Mouse (Mus musculus): ENCODE measurements around the gene Kctd19. TPM values are rescaled to one million over a fixed set of nuclear protein-coding genes. Genes with fewer than 3 reads are reported as not detected.
A peak's percentile ranks its signal among the peaks of the same experiment; 100 is the strongest.

Kctd19 gene
- polyA plus RNA-seq, 1 experiment from 2014 or later: not detected

DNA sequence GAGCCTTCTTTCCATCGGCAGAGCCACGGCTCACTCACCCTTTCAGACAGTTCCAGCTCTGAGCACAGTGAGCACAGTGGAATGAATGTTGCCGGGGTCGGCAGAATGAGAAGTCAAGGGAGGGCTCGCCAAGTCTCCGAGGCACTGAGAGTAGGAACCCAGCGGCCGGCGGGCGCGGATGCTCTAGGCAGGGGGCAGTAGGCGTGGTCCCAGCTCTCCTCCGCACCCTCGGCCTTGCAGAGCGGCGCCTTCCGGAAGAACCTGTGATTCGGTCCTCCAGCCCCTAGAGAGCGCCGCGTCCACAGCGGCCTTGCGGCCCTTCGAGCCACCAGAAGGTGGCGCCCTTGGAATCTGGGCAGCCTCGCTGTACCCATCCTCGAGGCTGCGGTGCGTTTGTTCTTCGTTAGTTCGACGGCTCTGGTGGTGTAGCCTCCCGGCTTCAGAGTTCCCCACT lies 38.8 kb downstream of the Kctd19 start:
- Histone ChIP-seq H3K4me3 (peak overlapping the region; percentile 45), H3K9me3 (no peaks in the 10 kb centered on the region), H3K36me3 (no peaks in the 10 kb centered on the region), H3K27me3 (ENCODE audit: insufficient read depth, poor library complexity, severe bottlenecking) (peaks cover 56% of the 10 kb centered on the region), H3K27ac (0 out of 2 replicates have a peak overlapping the region, but pooled peaks have one; percentile 19), H3K4me1 (peaks cover 17% of the 10 kb centered on the region)
- no peak for DNase-seq (ENCODE audit: low spot score)
- 22% methylated on average over 33 of the region's 33 CpGs for WGBS

DNA sequence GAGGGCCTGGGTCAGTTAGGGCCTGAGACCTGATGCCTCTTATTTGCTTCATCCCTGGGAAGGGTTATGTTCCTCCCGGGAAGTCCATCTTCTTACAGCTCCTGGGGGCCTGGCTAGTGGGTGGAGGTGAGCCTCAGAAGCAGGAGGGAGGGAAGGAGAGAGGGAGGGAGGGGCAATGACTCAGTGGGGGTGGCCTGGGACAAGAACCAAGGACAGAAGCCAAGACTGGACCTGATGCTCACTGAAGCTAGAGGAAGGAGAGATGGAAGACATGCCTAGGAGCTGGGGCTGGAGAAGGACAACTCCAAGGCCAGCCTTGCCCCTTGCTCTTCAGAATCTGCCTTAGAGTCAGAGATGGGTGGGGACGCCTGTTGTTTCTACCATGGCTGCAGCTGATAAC lies 40.3 kb downstream of the Kctd19 start, which contains the start of gene Plekhg4:
TSS of gene Plekhg4 (plus strand) at position 243 of the 400 bp plus-strand sequence.
- no peak for DNase-seq (ENCODE audit: low spot score)
- WGBS: 38% methylated on average over 2 of the region's 2 CpGs
- peaks cover 24% of the 10 kb centered on the region for H3K4me1 ChIP-seq
- no peaks in the 10 kb centered on the region for H3K36me3 ChIP-seq
- peak within 1 kb of the TSS; percentile 45; the same call in 1 of the 2 replicates for H3K4me3 ChIP-seq
- H3K27me3 ChIP-seq (ENCODE audit: insufficient read depth, poor library complexity, severe bottlenecking): peaks cover 46% of the 10 kb centered on the region
- no peak within 1 kb of the TSS; the same call in 1 of the 2 replicates for H3K27ac ChIP-seq
- no peaks in the 10 kb centered on the region for H3K9me3 ChIP-seq

DNA sequence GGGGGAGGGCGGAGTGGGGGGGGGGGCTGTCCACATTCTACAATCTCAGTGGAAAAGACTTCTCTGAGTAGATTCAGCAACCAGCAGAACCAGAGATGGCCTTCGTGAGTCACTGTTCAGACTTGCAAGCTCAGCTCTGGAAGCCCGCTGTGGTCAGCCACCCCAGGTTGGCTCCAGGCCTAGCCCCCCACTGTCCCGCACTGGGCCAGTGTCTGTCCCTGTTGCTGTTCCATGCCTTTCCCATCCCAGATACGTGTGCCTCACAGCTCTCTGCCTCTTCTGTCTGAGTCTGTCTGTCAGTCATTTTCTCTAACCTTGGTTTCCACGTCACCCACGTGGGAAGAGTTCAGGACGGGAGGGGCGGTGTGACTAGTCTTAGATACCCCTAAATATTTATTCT lies 40.8 kb downstream of the Kctd19 start:
- Histone ChIP-seq H3K9me3 (no peaks in the 10 kb centered on the region), H3K4me3 (no peak overlapping the region), H3K4me1 (peaks cover 27% of the 10 kb centered on the region), H3K27me3 (ENCODE audit: insufficient read depth, poor library complexity, severe bottlenecking) (peaks cover 40% of the 10 kb centered on the region), H3K27ac (no peak overlapping the region), H3K36me3 (no peaks in the 10 kb centered on the region)
- no peak for DNase-seq (ENCODE audit: low spot score)
- 77% methylated on average over 9 of the region's 9 CpGs for WGBS

DNA sequence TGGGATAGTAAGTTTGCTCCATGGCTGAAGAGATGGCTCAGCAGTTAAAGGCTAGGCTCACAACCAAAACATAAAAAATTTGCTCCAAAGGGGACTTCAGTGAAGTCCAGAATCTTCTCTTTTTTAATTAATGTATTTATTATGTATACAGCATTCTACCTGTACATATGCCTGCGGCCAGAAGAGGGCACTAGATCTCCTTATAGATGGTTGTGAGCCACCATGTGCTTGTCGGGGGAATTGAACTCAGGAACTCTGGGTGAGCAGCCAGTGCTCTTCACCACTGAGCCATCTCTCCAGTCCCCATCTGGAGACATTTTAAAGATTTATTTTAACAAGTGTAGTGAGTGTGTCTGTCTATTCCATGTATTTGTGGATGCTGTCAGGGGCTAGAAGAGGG lies 46.2 kb downstream of the Kctd19 start:
- H3K4me3 ChIP-seq: no peak overlapping the region
- no peaks in the 10 kb centered on the region for H3K9me3 ChIP-seq
- 66% methylated on average over 2 of the region's 2 CpGs for WGBS
- DNase-seq (ENCODE audit: low spot score): no peak
- H3K27me3 ChIP-seq (ENCODE audit: insufficient read depth, poor library complexity, severe bottlenecking): no peaks in the 10 kb centered on the region
- H3K36me3 ChIP-seq: peaks cover 6% of the 10 kb centered on the region; the same call in 1 of the 2 replicates
- H3K4me1 ChIP-seq: peaks cover 17% of the 10 kb centered on the region
- H3K27ac ChIP-seq: no peak overlapping the region

DNA sequence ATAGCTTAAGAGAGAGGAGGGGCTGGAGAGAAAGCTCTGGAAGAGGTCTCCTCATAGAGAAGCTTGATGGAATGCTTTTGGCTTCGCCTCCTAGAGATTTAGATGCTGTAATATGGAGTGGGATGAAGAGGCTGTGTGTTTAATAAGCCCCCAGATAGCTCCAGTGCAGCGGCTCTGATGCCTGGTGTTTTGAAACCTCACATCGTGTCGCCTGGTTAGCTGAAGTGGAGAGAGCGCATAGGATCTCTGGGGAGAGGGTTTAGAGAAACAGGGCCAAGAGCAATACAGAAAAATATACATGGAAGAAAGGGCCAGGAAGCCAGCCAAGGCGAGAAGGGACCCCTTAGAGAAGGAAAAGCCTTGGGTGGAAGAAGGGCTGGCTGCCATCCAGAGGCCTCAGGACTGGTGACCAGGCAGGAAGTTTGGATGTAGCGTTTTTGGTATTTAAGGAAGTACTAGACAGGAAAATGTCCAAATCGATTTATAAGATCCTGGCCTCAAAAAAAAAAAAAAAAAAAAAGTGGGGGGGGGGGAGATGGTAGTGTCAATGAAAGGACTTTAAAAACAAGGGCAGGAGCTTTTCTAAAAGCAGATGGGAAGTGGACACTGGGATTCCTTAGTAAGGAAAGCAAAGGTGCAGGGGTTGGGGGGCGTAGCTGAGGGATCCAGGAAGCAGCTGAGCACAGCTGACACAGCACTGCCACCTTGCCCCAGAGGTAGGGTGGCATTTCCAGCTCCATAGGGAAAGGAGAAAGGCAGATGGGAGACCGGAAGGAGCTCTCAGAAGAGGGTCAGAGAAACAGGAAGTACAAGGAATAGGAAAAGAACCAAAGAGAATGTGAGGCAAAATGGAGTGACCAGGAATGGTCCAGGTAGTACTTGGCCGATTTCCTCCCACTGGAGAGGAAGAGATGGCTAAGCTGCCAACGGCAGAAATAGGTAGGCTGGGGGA lies 51.3 kb downstream of the Kctd19 start:
- WGBS: 75% methylated on average over 12 of the region's 12 CpGs
- DNase-seq (ENCODE audit: low spot score): no peak

DNA sequence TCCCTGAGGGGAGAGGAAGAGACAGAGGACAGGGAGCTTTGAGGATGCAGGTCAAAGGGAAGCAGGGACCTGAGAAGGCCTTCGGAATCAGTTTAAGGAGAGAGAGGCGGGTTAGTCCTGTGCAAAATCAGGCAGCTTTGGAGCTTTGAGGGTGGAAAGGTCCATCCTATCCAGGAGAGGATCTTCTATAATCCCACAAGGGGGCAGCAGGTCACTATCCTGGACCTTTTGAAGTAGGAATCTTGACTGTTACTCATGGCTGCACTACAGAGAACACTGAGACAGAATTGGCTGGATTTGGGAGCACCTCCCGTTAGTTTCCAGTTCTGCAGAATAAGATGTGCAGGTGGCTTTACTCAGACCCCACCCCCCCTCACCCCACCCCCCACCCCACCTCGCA lies 53.7 kb downstream of the Kctd19 start:
- DNase-seq (ENCODE audit: low spot score): no peak
- Histone ChIP-seq H3K4me3 (no peak overlapping the region), H3K27me3 (ENCODE audit: insufficient read depth, poor library complexity, severe bottlenecking) (no peaks in the 10 kb centered on the region), H3K36me3 (peaks cover 19% of the 10 kb centered on the region), H3K4me1 (peaks cover 28% of the 10 kb centered on the region), H3K27ac (no peak overlapping the region), H3K9me3 (no peaks in the 10 kb centered on the region)
- WGBS: 43% methylated on average over 4 of the region's 4 CpGs

More for the DNA sequence above, 51.3 kb downstream of the Kctd19 start:
- peaks cover 9% of the 10 kb centered on the region; the same call in 1 of the 2 replicates for H3K36me3 ChIP-seq
- H3K27ac ChIP-seq: no peak overlapping the region
- H3K4me1 ChIP-seq: peaks cover 16% of the 10 kb centered on the region
- H3K4me3 ChIP-seq: no peak overlapping the region
- H3K27me3 ChIP-seq (ENCODE audit: insufficient read depth, poor library complexity, severe bottlenecking): no peaks in the 10 kb centered on the region
- no peaks in the 10 kb centered on the region for H3K9me3 ChIP-seq

DNA sequence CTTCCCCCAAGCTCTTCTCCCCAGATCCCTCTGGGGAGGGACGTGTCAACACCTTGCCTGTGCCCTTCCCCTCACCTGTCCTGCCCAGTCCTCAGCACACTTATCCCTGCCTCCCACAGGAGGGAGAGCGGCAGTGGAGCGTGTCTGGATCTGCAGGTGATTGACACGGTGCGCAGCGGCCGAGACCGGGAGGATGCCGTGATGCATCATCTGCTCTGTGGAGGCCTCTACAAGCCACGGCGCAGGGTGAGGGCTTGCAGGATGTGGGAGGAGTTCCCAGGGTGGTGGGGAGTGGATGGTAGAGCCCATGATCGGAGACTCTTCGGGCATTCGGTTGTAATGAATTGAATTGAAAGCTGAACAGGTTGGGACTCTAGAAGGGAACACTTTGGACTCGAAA lies 54.1 kb downstream of the Kctd19 start:
- Histone ChIP-seq H3K4me1 (peaks cover 28% of the 10 kb centered on the region), H3K27me3 (ENCODE audit: insufficient read depth, poor library complexity, severe bottlenecking) (no peaks in the 10 kb centered on the region), H3K36me3 (peaks cover 19% of the 10 kb centered on the region), H3K27ac (no peak overlapping the region), H3K4me3 (no peak overlapping the region), H3K9me3 (no peaks in the 10 kb centered on the region)
- WGBS: 77% methylated on average over 15 of the region's 15 CpGs
- no peak for DNase-seq (ENCODE audit: low spot score)

DNA sequence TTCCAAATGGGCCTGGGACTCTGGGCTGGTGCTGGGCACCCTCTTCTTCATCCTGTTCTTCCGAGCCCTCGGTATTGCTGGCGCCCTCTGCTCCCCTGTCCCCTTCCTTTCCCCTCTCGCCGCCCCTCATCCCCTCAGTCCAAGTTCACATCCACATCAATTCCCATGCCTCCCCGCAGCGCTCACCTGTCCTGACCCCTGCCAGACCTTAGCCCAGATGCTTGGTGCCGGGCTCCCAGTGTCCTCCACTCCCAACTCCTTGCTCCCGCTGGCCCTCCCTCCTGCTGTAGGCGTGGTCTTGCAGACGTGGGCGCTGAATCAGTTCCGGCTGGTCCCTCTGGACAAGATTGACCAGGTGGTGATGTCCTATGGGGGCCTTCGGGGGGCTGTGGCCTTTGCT lies 56.6 kb downstream of the Kctd19 start:
- Histone ChIP-seq H3K9me3 (no peaks in the 10 kb centered on the region), H3K27me3 (ENCODE audit: insufficient read depth, poor library complexity, severe bottlenecking) (no peaks in the 10 kb centered on the region), H3K4me3 (no peak overlapping the region), H3K27ac (no peak overlapping the region), H3K36me3 (peaks cover 15% of the 10 kb centered on the region; the same call in 1 of the 2 replicates), H3K4me1 (peaks cover 28% of the 10 kb centered on the region)
- no peak for DNase-seq (ENCODE audit: low spot score)
- WGBS: 83% methylated on average over 14 of the region's 14 CpGs

DNA sequence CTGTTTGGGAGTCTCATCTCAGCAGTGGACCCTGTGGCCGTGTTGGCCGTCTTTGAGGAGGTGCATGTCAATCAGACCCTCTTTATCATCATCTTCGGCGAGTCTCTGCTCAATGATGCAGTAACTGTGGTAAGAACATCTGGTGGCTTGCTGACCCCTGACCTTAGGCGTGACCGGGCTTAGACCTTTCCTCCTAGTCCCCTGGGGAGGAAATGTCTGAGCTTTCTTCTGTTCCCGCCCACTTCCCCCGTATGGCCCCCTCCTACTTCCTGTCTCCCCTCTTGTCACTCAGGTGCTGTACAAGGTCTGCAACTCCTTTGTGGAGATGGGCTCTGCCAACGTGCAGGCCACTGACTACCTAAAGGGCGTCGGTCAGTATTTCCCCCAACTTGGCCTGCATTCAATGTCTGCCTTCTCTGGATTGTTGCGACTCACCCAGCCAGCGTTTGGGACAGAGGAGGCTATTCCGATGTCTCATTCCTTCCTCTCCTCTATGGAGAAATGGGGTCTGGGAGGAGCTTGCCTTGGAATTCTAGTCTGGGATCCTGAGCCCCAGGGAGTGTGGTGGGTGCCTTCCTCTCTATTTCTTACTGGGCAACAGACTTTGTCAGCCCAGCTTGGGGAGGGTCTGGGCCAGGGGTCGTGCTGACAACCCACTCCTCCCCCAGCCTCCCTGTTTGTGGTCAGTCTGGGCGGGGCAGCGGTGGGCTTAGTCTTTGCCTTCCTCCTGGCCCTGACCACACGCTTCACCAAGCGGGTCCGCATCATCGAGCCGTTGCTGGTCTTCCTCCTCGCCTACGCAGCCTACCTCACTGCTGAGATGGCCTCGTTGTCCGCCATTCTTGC lies 57.9 kb downstream of the Kctd19 start:
- H3K4me1 ChIP-seq: peaks cover 30% of the 10 kb centered on the region
- H3K36me3 ChIP-seq: peaks cover 15% of the 10 kb centered on the region; the same call in 1 of the 2 replicates
- peak overlapping the region; percentile 29; the same call in 1 of the 2 replicates for H3K27ac ChIP-seq
- H3K9me3 ChIP-seq: no peaks in the 10 kb centered on the region
- H3K27me3 ChIP-seq (ENCODE audit: insufficient read depth, poor library complexity, severe bottlenecking): no peaks in the 10 kb centered on the region
- no peak for DNase-seq (ENCODE audit: low spot score)
- 67% methylated on average over 26 of the region's 26 CpGs for WGBS
- H3K4me3 ChIP-seq: 0 out of 2 replicates have a peak overlapping the region, but pooled peaks have one; percentile 20

DNA sequence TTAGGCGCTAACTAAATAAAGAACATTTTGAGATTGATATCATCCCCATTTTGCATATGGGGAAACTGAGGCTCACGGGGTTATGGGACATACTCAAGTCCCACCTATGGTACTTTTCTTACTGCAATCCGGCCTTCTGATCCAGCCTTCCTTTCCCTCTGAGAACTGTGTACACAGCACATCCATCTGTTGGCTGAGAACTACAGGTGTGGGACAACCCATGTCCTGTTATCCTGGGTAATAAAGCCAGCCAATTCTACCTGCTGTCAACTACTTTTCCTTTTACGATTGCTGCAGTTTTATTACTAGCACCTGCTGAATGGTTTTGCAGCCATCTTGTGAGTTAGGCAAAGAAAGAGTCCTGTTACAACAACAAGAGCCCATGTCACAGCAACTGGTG lies 58.8 kb downstream of the Kctd19 start:
- 88% methylated on average over 4 of the region's 4 CpGs for WGBS

DNA sequence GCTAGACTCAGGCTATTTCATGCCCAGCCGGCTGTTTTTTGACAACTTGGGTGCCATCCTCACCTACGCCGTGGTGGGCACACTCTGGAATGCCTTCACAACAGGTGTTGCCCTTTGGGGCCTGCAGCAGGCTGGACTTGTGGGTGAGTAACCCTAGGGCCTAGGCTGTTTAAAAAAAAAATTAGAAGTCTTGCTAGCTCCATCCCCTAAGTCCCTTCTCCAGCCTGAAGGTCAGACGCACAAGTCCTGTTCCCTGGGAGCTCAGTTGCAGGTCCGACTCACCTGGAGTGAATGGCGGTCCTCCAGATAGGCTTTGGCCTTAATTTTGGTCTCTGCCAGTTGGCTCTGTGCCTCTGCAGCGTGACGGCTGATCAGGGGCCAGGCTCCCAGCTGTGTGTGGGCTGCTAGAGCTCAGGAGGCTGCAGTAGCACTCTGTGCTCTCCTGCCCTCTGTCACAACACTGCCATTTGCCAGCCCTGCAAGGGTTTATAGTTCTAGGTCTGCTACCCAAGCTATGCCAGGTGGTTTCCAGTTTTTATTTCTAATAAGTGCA lies 59.6 kb downstream of the Kctd19 start:
- no peaks in the 10 kb centered on the region for H3K9me3 ChIP-seq
- H3K27ac ChIP-seq: no peak overlapping the region
- no peak for DNase-seq (ENCODE audit: low spot score)
- no peaks in the 10 kb centered on the region for H3K27me3 ChIP-seq (ENCODE audit: insufficient read depth, poor library complexity, severe bottlenecking)
- peaks cover 33% of the 10 kb centered on the region for H3K4me1 ChIP-seq
- peaks cover 15% of the 10 kb centered on the region; the same call in 1 of the 2 replicates for H3K36me3 ChIP-seq
- no peak overlapping the region for H3K4me3 ChIP-seq
- WGBS: 79% methylated on average over 8 of the region's 8 CpGs

More for the DNA sequence above, 58.8 kb downstream of the Kctd19 start:
- Histone ChIP-seq H3K27me3 (ENCODE audit: insufficient read depth, poor library complexity, severe bottlenecking) (no peaks in the 10 kb centered on the region), H3K4me3 (no peak overlapping the region), H3K9me3 (no peaks in the 10 kb centered on the region), H3K27ac (no peak overlapping the region), H3K36me3 (peaks cover 15% of the 10 kb centered on the region; the same call in 1 of the 2 replicates), H3K4me1 (peaks cover 35% of the 10 kb centered on the region)
- no peak for DNase-seq (ENCODE audit: low spot score)

DNA sequence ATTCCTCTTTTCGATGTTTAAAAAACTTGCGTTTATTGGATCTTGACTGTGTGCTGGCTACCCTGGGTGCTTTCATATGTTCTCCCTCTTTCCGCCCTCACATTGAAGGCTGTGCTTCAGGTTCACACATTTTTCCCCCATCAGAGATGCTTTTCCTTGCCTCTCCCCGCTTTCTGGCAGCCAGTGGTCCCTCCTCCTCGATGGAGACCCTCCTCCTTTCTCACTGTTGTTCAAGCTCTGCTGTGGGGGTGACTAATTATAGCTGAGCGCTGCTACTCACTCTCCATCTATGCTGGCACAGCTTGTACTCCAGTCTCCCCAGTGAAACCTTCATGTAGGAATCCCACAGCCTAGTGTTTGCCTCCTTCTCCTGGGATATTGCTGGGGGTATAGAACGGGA lies 63.1 kb downstream of the Kctd19 start:
- H3K27me3 ChIP-seq (ENCODE audit: insufficient read depth, poor library complexity, severe bottlenecking): no peaks in the 10 kb centered on the region
- H3K36me3 ChIP-seq: no peaks in the 10 kb centered on the region
- 35% methylated on average over 7 of the region's 7 CpGs for WGBS
- no peaks in the 10 kb centered on the region for H3K9me3 ChIP-seq
- no peak overlapping the region for H3K27ac ChIP-seq
- H3K4me1 ChIP-seq: peaks cover 46% of the 10 kb centered on the region
- no peak for DNase-seq (ENCODE audit: low spot score)
- peak overlapping the region; percentile 72 for H3K4me3 ChIP-seq

Data from heart, embryonic 10.5 days (tissue).